Mouse (Mus musculus) C2C12 (cell line): ENCODE measurements around the gene Kcnj11.

ENCODE experiments used
- CTCF ChIP-seq: IDR thresholded peaks from one replicate; pipeline ENCODE4 v1.5.1; 2011; ENCODE audit not compliant: control insufficient read depth, insufficient read depth, insufficient read length
- MAX ChIP-seq: IDR thresholded peaks from one replicate; pipeline ENCODE4 v1.6.1; 2011; ENCODE audit warnings: mild to moderate bottlenecking, control low read depth

- TF ChIP-seq MAX (no peak), CTCF (no peak)
Measured at GRCm38 (mm10) chr7:46129463-46130179, 29.1 kb upstream of the Kcnj11 start.
